Mouse (Mus musculus): ENCODE measurements around the gene Tecta. TPM values are rescaled to one million over a fixed set of nuclear protein-coding genes. Genes with fewer than 3 reads are reported as not detected.

The Tecta gene
- under 1 TPM; 0.18 to 0.23 TPM for total RNA-seq (2021)
- long read RNA-seq, experiment 1: 0 reads
- long read RNA-seq, experiment 2: 0 reads

- no peak for DNase-seq (ENCODE audit: extremely low spot score in 1 of 2, low spot score in 2 of 2)
- intact Hi-C loops (cut with DNase I): loop anchor here (5.0 kb wide), 1 partner anchor 557 kb away; no protein-coding TSS in a partner anchor
- no peak for TF ChIP-seq CTCF (IDR thresholded peaks at IDR 0.05)
- H3K27ac ChIP-seq: no peak within 1 kb of the TSS
- H3K4me3 ChIP-seq: no peak within 1 kb of the TSS
Observed at GRCm38 (mm10) chr9:42399829-42400228, at the start of gene Tecta. Gene Tecta, minus strand, starts transcription at chr9:42399929.

- DNase-seq (ENCODE audit: extremely low spot score in 1 of 2, low spot score in 2 of 2): no peak
- no peak for TF ChIP-seq CTCF (IDR thresholded peaks at IDR 0.05)
- Histone ChIP-seq H3K4me3 (no peak overlapping the region), H3K27ac (no peak overlapping the region)
- intact Hi-C loops (cut with DNase I): no loop called here
Observed at GRCm38 (mm10) chr9:42449043-42449442, 49.3 kb upstream of the Tecta start.

- no peak for TF ChIP-seq CTCF (IDR thresholded peaks at IDR 0.05)
Observed at GRCm38 (mm10) chr9:42442100-42442499, 42.4 kb upstream of the Tecta start.

GRCm38 (mm10) chr9:42441234-42441633 lies 41.5 kb upstream of the Tecta start:
- DNase-seq (ENCODE audit: extremely low spot score in 1 of 2, low spot score in 2 of 2): no peak

More at GRCm38 (mm10) chr9:42442100-42442499, 42.4 kb upstream of the Tecta start:
- no peak for DNase-seq (ENCODE audit: extremely low spot score in 1 of 2, low spot score in 2 of 2)
- intact Hi-C loops (cut with DNase I): no loop called here
- Histone ChIP-seq H3K27ac (no peak overlapping the region), H3K4me3 (no peak overlapping the region)

GRCm38 (mm10) chr9:42439446-42439845 lies 39.7 kb upstream of the Tecta start:
- Histone ChIP-seq H3K4me3 (no peak overlapping the region), H3K27ac (no peak overlapping the region)
- no peak for DNase-seq (ENCODE audit: extremely low spot score in 1 of 2, low spot score in 2 of 2)
- intact Hi-C loops (cut with DNase I): no loop called here
- no peak for TF ChIP-seq CTCF (IDR thresholded peaks at IDR 0.05)

More at GRCm38 (mm10) chr9:42441234-42441633, 41.5 kb upstream of the Tecta start:
- Histone ChIP-seq H3K27ac (no peak overlapping the region), H3K4me3 (no peak overlapping the region)
- intact Hi-C loops (cut with DNase I): no loop called here
- no peak for TF ChIP-seq CTCF (IDR thresholded peaks at IDR 0.05)

- H3K4me3 ChIP-seq: no peak overlapping the region
- intact Hi-C loops (cut with DNase I): no loop called here
Observed at GRCm38 (mm10) chr9:42432155-42432554, 32.4 kb upstream of the Tecta start.

GRCm38 (mm10) chr9:42431606-42432005 lies 31.9 kb upstream of the Tecta start:
- no peak overlapping the region for H3K27ac ChIP-seq
- H3K4me3 ChIP-seq: no peak overlapping the region
- no peak for DNase-seq (ENCODE audit: extremely low spot score in 1 of 2, low spot score in 2 of 2)
- no peak for TF ChIP-seq CTCF (IDR thresholded peaks at IDR 0.05)
- intact Hi-C loops (cut with DNase I): no loop called here

More at GRCm38 (mm10) chr9:42432155-42432554, 32.4 kb upstream of the Tecta start:
- no peak for DNase-seq (ENCODE audit: extremely low spot score in 1 of 2, low spot score in 2 of 2)
- TF ChIP-seq CTCF (IDR thresholded peaks at IDR 0.05): peak; percentile 47
- H3K27ac ChIP-seq: no peak overlapping the region

- peak overlapping the region; percentile 50 for H3K27ac ChIP-seq
- no peak overlapping the region for H3K4me3 ChIP-seq
- no peak for DNase-seq (ENCODE audit: extremely low spot score in 1 of 2, low spot score in 2 of 2)
- intact Hi-C loops (cut with DNase I): no loop called here
- TF ChIP-seq CTCF (IDR thresholded peaks at IDR 0.05): no peak
Observed at GRCm38 (mm10) chr9:42428060-42428924, 28.6 kb upstream of the Tecta start.

- no peak overlapping the region for H3K4me3 ChIP-seq
- H3K27ac ChIP-seq: no peak overlapping the region
- DNase-seq (ENCODE audit: extremely low spot score in 1 of 2, low spot score in 2 of 2): no peak
- no peak for TF ChIP-seq CTCF (IDR thresholded peaks at IDR 0.05)
- intact Hi-C loops (cut with DNase I): no loop called here
Observed at GRCm38 (mm10) chr9:42426661-42427358, 27.1 kb upstream of the Tecta start.

- intact Hi-C loops (cut with DNase I): no loop called here
- H3K27ac ChIP-seq: no peak overlapping the region
- H3K4me3 ChIP-seq: no peak overlapping the region
- DNase-seq (ENCODE audit: extremely low spot score in 1 of 2, low spot score in 2 of 2): no peak
- TF ChIP-seq CTCF (IDR thresholded peaks at IDR 0.05): no peak
Observed at GRCm38 (mm10) chr9:42423649-42424048, 23.9 kb upstream of the Tecta start.

GRCm38 (mm10) chr9:42419687-42420086 lies 20.0 kb upstream of the Tecta start:
- intact Hi-C loops (cut with DNase I): no loop called here
- no peak overlapping the region for H3K27ac ChIP-seq
- TF ChIP-seq CTCF (IDR thresholded peaks at IDR 0.05): no peak
- no peak for DNase-seq (ENCODE audit: extremely low spot score in 1 of 2, low spot score in 2 of 2)
- H3K4me3 ChIP-seq: no peak overlapping the region

- no peak for DNase-seq (ENCODE audit: extremely low spot score in 1 of 2, low spot score in 2 of 2)
- no peak for TF ChIP-seq CTCF (IDR thresholded peaks at IDR 0.05)
- no peak overlapping the region for H3K4me3 ChIP-seq
- H3K27ac ChIP-seq: no peak overlapping the region
- intact Hi-C loops (cut with DNase I): no loop called here
Observed at GRCm38 (mm10) chr9:42418786-42419185, 19.1 kb upstream of the Tecta start.
